Mouse (Mus musculus) stomach, embryonic 14.5 days (tissue): Measurements from ENCODE around the gene Plch2. TPM values are rescaled to one million over a fixed set of nuclear protein-coding genes. Genes with fewer than 3 reads are reported as not detected.

ENCODE experiments used
- ATAC-seq: fragments of 200-750 bp; cut with Nextera tagmentation; 2 replicates; pipeline ENCODE4 v1.8.0; 2017; ENCODE audit warnings: low read depth, moderate TSS enrichment; ENCODE audit not compliant: insufficient number of reproducible peaks, insufficient read depth, low FRiP score
- H3K27ac ChIP-seq: fragments of 300-500 bp; sonication (generic); 2 replicates; pipeline ENCODE4 v1.5.1; 2014; ENCODE audit warnings: mild to moderate bottlenecking, low read length, moderate library complexity, mixed read lengths
- H3K27me3 ChIP-seq: fragments of 300-500 bp; sonication (generic); 2 replicates; pipeline ENCODE4 v1.6.1; 2014; ENCODE audit warnings: low read length, control low read depth, mixed read lengths; ENCODE audit not compliant: control insufficient read depth, insufficient read depth
- H3K36me3 ChIP-seq: fragments of 300-500 bp; sonication (generic); 2 replicates; pipeline ENCODE4 v1.6.1; 2014; ENCODE audit warnings: mild to moderate bottlenecking, control low read depth, low read length, moderate library complexity, mixed read lengths; ENCODE audit not compliant: control insufficient read depth, insufficient read depth
- H3K4me1 ChIP-seq: fragments of 300-500 bp; sonication (generic); 2 replicates; pipeline ENCODE4 v1.6.1; 2014; ENCODE audit warnings: low read length, control low read depth, mixed read lengths; ENCODE audit not compliant: control insufficient read depth, insufficient read depth
- H3K4me2 ChIP-seq: fragments of 300-500 bp; sonication (generic); replicated peaks from 2 replicates; pipeline ENCODE4 v1.6.1; 2014; ENCODE audit warnings: low read depth, low read length, control low read depth
- H3K4me3 ChIP-seq: fragments of 300-500 bp; sonication (generic); 2 replicates; pipeline ENCODE4 v1.5.1; 2014; ENCODE audit warnings: low read depth, low read length, control low read depth
- H3K9ac ChIP-seq: fragments of 300-500 bp; sonication (generic); replicated peaks from 2 replicates; pipeline ENCODE4 v1.6.1; 2014; ENCODE audit warnings: low read depth, mild to moderate bottlenecking, control low read depth, low read length, moderate library complexity, mixed read lengths
- H3K9me3 ChIP-seq: fragments of 300-500 bp; sonication (generic); 2 replicates; pipeline ENCODE4 v1.6.1; 2016; ENCODE audit warnings: low read depth, low read length, control low read depth; ENCODE audit not compliant: control insufficient read depth
- WGBS: fragments of 180-500 bp; shearing (Covaris S2); extraction: QIAGEN DNeasy Blood & Tissue Kit; methylation state at CpG from one replicate; pipeline ENCODE4 v1.1.7; 2014; 5-methylcytosine and 5-hydroxymethylcytosine counted together
- polyA plus RNA-seq: library from polyadenylated mRNA; unstranded; fragments of >200 nt; fragmentation: Nextera tagmentation; extraction: Ambion mirVana; gene quantifications from 2 replicates; pipeline ENCODE4 v1.2.1, GENCODE M21; 2014

Gene Plch2
- polyA plus RNA-seq, 1 experiment from 2014 or later, result 25.9 TPM

- Histone ChIP-seq H3K9ac (peak overlapping the region; percentile 18; the same call in 1 of the 2 replicates), H3K4me1 (peaks cover 7% of the 10 kb centered on the region; the same call in 1 of the 2 replicates), H3K4me2 (no peak overlapping the region), H3K27me3 (no peaks in the 10 kb centered on the region), H3K9me3 (no peaks in the 10 kb centered on the region), H3K36me3 (no peaks in the 10 kb centered on the region; the same call in 1 of the 2 replicates), H3K4me3 (no peak overlapping the region), H3K27ac (no peak overlapping the region)
- ATAC-seq, result no peak
- WGBS, result 91% methylated on average over 13 of the region's 13 CpGs
These were observed 34.3 kb upstream of the Plch2 start for GRCm38 (mm10) chr4:155090688-155091449.

DNA sequence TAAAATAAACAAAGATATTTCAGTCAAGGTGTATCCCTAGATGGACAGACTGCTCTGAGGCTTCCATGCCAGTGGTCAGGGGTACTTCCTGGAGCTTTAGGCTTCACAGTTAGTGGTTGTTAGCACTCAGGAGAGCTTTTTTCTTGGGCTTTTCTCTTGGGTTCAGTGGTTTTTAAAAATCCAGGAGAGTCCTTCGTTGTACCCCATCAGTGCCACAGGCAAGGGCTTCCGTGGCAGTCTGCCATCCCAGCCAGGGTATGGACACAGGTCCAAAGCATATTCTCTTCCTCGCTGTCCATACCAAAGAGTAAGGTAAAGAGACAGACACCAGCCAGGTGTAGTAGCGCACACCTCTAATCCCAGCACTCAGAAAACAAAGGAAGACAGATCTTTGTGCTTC lies 33.6 kb upstream of the Plch2 start:
- no peak for ATAC-seq
- 92% methylated on average over 4 of the region's 4 CpGs for WGBS
- no peak overlapping the region for H3K4me3 ChIP-seq

DNA sequence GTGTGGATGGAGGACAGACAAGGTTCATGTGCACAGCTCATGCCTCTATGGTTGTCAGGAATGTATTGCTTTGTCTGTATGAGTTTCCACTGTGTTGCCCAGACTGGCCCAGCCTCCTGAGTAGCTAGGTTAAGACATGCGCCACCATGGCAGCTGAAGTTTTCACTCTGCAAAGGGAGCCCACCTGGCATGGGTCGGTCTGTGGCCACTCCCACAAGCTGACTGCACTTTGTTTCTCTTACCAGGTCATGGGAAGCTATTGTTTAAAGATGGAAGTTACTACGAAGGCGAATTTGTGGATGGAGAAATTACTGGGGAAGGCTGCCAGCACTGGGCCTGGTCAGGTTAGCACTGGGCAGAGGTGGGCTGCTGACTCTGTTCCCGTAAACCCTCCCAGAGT lies 32.7 kb upstream of the Plch2 start:
- no peak overlapping the region for H3K4me2 ChIP-seq
- H3K27me3 ChIP-seq, result no peaks in the 10 kb centered on the region
- no peaks in the 10 kb centered on the region; the same call in 1 of the 2 replicates for H3K36me3 ChIP-seq
- peaks cover 20% of the 10 kb centered on the region for H3K4me1 ChIP-seq
- H3K9ac ChIP-seq, result no peak overlapping the region
- ATAC-seq, result no peak
- WGBS, result 91% methylated on average over 5 of the region's 5 CpGs
- no peak overlapping the region for H3K27ac ChIP-seq
- H3K4me3 ChIP-seq, result no peak overlapping the region
- H3K9me3 ChIP-seq, result no peaks in the 10 kb centered on the region

More for the DNA sequence above, 33.6 kb upstream of the Plch2 start:
- H3K27me3 ChIP-seq, result no peaks in the 10 kb centered on the region
- no peaks in the 10 kb centered on the region; the same call in 1 of the 2 replicates for H3K36me3 ChIP-seq
- H3K4me1 ChIP-seq, result peaks cover 11% of the 10 kb centered on the region
- no peak overlapping the region for H3K9ac ChIP-seq
- no peak overlapping the region for H3K4me2 ChIP-seq
- H3K9me3 ChIP-seq, result no peaks in the 10 kb centered on the region
- H3K27ac ChIP-seq, result no peak overlapping the region

DNA sequence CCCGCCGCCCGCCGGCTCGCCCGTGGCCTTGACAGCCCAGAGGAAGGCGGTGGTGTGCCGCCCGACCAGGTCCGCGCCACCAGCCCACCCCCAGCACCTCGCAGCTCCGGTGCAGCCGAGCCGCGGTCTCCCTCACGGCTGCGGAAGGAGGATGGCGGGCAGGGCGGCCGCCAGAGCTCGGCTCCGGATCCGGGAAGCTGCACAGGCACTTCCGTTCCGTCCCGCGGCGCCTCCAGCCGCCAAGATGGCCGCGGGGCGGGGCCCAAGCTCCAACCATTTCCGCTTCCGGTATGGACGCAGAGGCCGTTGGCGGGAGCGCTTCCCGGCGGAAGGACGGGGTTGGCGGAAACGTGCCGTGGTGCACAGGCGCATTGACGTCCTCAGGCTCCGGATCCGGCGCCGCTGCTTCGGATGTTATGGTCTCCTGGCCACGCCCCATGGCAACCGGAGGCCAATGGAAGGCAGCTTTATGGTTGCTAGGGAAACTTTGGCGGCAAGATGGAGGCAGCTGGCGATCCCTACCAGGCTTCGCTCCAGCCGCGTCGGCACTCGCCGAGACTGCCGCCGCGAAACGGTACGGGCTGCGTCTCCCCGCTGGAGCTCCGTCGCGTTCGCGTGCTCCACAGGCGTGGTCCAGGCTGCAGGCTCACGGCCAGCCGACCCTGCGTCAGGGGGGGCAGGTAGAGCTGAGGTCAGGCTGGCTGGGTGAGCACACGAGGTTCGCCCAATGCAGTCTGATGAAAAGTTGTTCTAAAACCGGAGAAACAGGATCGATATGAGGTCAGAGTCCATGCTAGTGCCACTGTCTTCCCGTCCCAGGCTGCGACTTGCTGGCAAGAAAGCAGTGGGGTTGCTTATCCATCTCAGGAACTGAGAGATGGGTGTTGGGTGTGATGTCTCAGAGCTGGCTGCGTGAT lies 29.8 kb upstream of the Plch2 start, which contains the start of the genes Rer1 and Morn1:
Rer1 (minus strand) TSS at position 275 of the 917 bp plus-strand sequence.
Morn1 (plus strand) TSS at position 470 of the 917 bp plus-strand sequence.
- peaks cover 20% of the 10 kb centered on the region for H3K4me1 ChIP-seq
- peak; percentile 97 for ATAC-seq
- under 1% methylated on average over 80 of the region's 85 CpGs for WGBS

DNA sequence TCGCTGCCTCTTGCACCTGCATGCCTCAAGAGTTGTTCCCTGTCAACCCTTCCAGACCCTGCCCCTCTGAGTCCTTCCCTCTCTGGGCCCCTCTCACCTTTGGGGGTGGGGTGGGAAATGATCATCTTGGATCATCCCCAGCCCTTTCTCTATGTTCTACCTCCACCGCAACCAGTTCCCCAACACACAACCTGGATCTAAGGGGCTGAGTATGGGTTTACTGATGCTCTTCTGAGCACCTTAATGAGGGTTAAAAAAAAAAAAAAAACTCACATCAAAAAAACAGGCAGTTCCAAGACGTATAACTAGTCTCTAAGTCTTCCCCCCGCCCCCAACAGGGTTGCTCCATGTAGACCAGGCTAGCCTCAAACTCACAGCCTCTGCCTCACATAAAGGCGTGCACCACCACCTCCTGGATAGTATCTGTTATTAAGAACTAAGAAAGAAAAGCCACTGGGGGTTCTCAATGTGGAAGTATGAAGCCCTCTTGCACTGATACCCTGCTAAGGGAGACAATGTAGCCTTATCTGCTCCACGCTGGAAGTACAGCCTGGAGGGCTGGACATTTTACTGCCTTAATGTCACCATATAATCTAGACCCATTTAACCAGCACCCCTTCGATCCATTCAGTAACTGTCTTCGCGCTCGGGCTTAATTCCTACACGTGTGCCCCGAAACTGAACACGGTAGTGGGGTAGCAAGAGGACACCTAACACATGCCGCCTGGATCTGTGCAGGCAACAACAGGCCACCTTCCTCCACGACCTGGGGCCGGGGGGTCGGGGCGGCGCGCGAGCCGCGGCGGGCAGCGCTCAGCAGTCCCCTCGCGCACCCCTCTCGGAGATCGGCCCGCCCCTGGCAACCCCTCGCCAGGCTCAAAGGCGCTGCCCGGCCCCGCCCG lies 28.9 kb upstream of the Plch2 start:
- no peaks in the 10 kb centered on the region for H3K9me3 ChIP-seq
- peak overlapping the region; percentile 95 for H3K27ac ChIP-seq
- H3K4me1 ChIP-seq, result peaks cover 20% of the 10 kb centered on the region
- H3K36me3 ChIP-seq, result peaks cover 27% of the 10 kb centered on the region
- peak; percentile 76 for ATAC-seq
- no peaks in the 10 kb centered on the region for H3K27me3 ChIP-seq
- peak overlapping the region; percentile 90 for H3K4me3 ChIP-seq
- peak overlapping the region; percentile 86 for H3K4me2 ChIP-seq
- 5% methylated on average over 35 of the region's 35 CpGs for WGBS
- H3K9ac ChIP-seq, result peak overlapping the region; percentile 95

More for the DNA sequence above, 29.8 kb upstream of the Plch2 start, which contains the start of the genes Rer1 and Morn1:
- no peaks in the 10 kb centered on the region for H3K9me3 ChIP-seq
- peak within 1 kb of the TSS; percentile 96 for H3K4me2 ChIP-seq
- H3K9ac ChIP-seq, result peak within 1 kb of the TSS; percentile 95
- H3K36me3 ChIP-seq, result peaks cover 21% of the 10 kb centered on the region
- H3K27me3 ChIP-seq, result no peaks in the 10 kb centered on the region
- H3K4me3 ChIP-seq, result peak within 1 kb of the TSS; percentile 90
- peak within 1 kb of the TSS; percentile 95 for H3K27ac ChIP-seq

- H3K36me3 ChIP-seq, result peaks cover 37% of the 10 kb centered on the region
- H3K9me3 ChIP-seq, result no peaks in the 10 kb centered on the region
- ATAC-seq, result no peak
- H3K4me3 ChIP-seq, result no peak overlapping the region
- no peaks in the 10 kb centered on the region for H3K27me3 ChIP-seq
- H3K9ac ChIP-seq, result no peak overlapping the region
- H3K4me2 ChIP-seq, result peak overlapping the region; percentile 86; the same call in 1 of the 2 replicates
- no peak overlapping the region for H3K27ac ChIP-seq
- H3K4me1 ChIP-seq, result peaks cover 20% of the 10 kb centered on the region
- WGBS, result 84% methylated on average over 7 of the region's 7 CpGs
These were observed 27.8 kb upstream of the Plch2 start for GRCm38 (mm10) chr4:155084351-155084750.

- ATAC-seq, result no peak
- Histone ChIP-seq H3K4me1 (peaks cover 20% of the 10 kb centered on the region), H3K4me3 (no peak overlapping the region), H3K27ac (no peak overlapping the region), H3K9me3 (no peaks in the 10 kb centered on the region), H3K36me3 (peaks cover 40% of the 10 kb centered on the region), H3K27me3 (no peaks in the 10 kb centered on the region), H3K4me2 (no peak overlapping the region), H3K9ac (no peak overlapping the region)
- WGBS, result 82% methylated on average over 4 of the region's 4 CpGs
These were observed 27.0 kb upstream of the Plch2 start for GRCm38 (mm10) chr4:155083553-155083952.
